Mouse (Mus musculus): ENCODE data around the gene Ptgir. TPM values are rescaled to one million over a fixed set of nuclear protein-coding genes. Genes with fewer than 3 reads are reported as not detected.

The Ptgir gene
- 0.05 and 0.08 TPM in 2 replicates for polyA plus RNA-seq (2021; fragmentation: Nextera tagmentation)
- long read RNA-seq, experiment 1, result 0 reads
- long read RNA-seq, experiment 2, partial matches to known transcripts, result 0 of 1 reads
- long read RNA-seq, experiment 2, other reads (novel, unspliced or antisense), result 0 of 1 reads

GRCm38 (mm10) chr7:16906281-16906680, at the start of gene Ptgir:
TSS of gene Ptgir (plus strand) at chr7:16906490.

GRCm38 (mm10) chr7:16875310-16875325, 31.2 kb upstream of the Ptgir start, which contains the start of gene Dact3:
TSS of gene Dact3 (plus strand) at chr7:16875317.

GRCm38 (mm10) chr7:16891641-16892351, 14.5 kb upstream of the Ptgir start, which contains the start of gene Gng8:
TSS of gene Gng8 (plus strand) at chr7:16891786.

GRCm38 (mm10) chr7:16924037-16924834, 17.9 kb downstream of the Ptgir start, which contains the start of gene Calm3:
TSS of gene Calm3 (minus strand) at chr7:16924114.

GRCm38 (mm10) chr7:16944061-16944807, 37.9 kb downstream of the Ptgir start, which contains the start of gene Pnmal2:
TSS of gene Pnmal2 (plus strand) at chr7:16944682.

GRCm38 (mm10) chr7:16959539-16960187, 53.4 kb downstream of the Ptgir start, which contains the start of gene Pnmal1:
TSS of gene Pnmal1 (plus strand) at chr7:16959679.

Other genes with a start within 250 kb of the Ptgir start
- 0.13 TPM in 1 of 2 replicates, not detected in the other for gene Ceacam15, start 230.8 kb upstream of the Ptgir start, polyA plus RNA-seq (2021; fragmentation: Nextera tagmentation)
- 0.10 TPM in 1 of 2 replicates, not detected in the other for gene Ceacam9, start 184.6 kb upstream of the Ptgir start, polyA plus RNA-seq (2021; fragmentation: Nextera tagmentation)
- gene Ap2s1, start 168.1 kb upstream of the Ptgir start, polyA plus RNA-seq (2021; fragmentation: Nextera tagmentation), result 475 and 500 TPM in 2 replicates
- gene Slc1a5, start 125.2 kb upstream of the Ptgir start, polyA plus RNA-seq (2021; fragmentation: Nextera tagmentation), result 0.74 and 1.3 TPM in 2 replicates
- 50.3 and 63.2 TPM in 2 replicates for gene Strn4, start 90.6 kb upstream of the Ptgir start, polyA plus RNA-seq (2021; fragmentation: Nextera tagmentation)
- 20.2 and 23.1 TPM in 2 replicates for gene Fkrp, start 89.8 kb upstream of the Ptgir start, polyA plus RNA-seq (2021; fragmentation: Nextera tagmentation)
- 0.85 and 0.94 TPM in 2 replicates for gene Prkd2, start 63.6 kb upstream of the Ptgir start, polyA plus RNA-seq (2021; fragmentation: Nextera tagmentation)
- gene Dact3, start 31.2 kb upstream of the Ptgir start, polyA plus RNA-seq (2021; fragmentation: Nextera tagmentation), result 9.3 and 10.3 TPM in 2 replicates
- gene Gng8, start 14.7 kb upstream of the Ptgir start, polyA plus RNA-seq (2021; fragmentation: Nextera tagmentation), result 4.5 and 5.7 TPM in 2 replicates
- 493 and 510 TPM in 2 replicates for gene Calm3, start 17.6 kb downstream of the Ptgir start, polyA plus RNA-seq (2021; fragmentation: Nextera tagmentation)
- 112 and 113 TPM in 2 replicates for gene Pnmal2, start 38.2 kb downstream of the Ptgir start, polyA plus RNA-seq (2021; fragmentation: Nextera tagmentation)
- gene Pnmal1, start 53.2 kb downstream of the Ptgir start, polyA plus RNA-seq (2021; fragmentation: Nextera tagmentation), result 64.1 and 64.5 TPM in 2 replicates
- gene Gm42372, start 76.6 kb downstream of the Ptgir start, polyA plus RNA-seq (2021; fragmentation: Nextera tagmentation), result 9.1 and 9.2 TPM in 2 replicates
- 0.35 and 0.38 TPM in 2 replicates for gene Ccdc8, start 86.2 kb downstream of the Ptgir start, polyA plus RNA-seq (2021; fragmentation: Nextera tagmentation)
- gene Ppp5c, start 121.4 kb downstream of the Ptgir start, polyA plus RNA-seq (2021; fragmentation: Nextera tagmentation), result 126 and 137 TPM in 2 replicates
- gene Hif3a, start 155.9 kb downstream of the Ptgir start, polyA plus RNA-seq (2021; fragmentation: Nextera tagmentation), result 0.30 and 0.78 TPM in 2 replicates
- 1.9 and 2.7 TPM in 2 replicates for gene Psg16, start 167.6 kb downstream of the Ptgir start, polyA plus RNA-seq (2021; fragmentation: Nextera tagmentation)
- gene Ceacam3, start 243.8 kb downstream of the Ptgir start, polyA plus RNA-seq (2021; fragmentation: Nextera tagmentation), result not detected in 2 replicates

Data from layer of hippocampus, adult 6 months (tissue).